Mouse (Mus musculus) neural tube, embryonic 12.5 days (tissue): ENCODE results near the gene Sytl3. TPM values are rescaled to one million over a fixed set of nuclear protein-coding genes. Genes with fewer than 3 reads are reported as not detected.

ENCODE experiments used
- ATAC-seq: fragments of 200-750 bp; cut with Nextera tagmentation; 2 replicates; pipeline ENCODE4 v1.8.0; 2017; ENCODE audit warnings: low read depth, mild to moderate bottlenecking, moderate TSS enrichment, moderate library complexity; ENCODE audit not compliant: low FRiP score
- H3K27ac ChIP-seq: fragments of 300-500 bp; sonication (generic); 2 replicates; pipeline ENCODE4 v1.5.1; 2016
- H3K27me3 ChIP-seq: fragments of 300-500 bp; sonication (generic); replicated peaks from 2 replicates; pipeline ENCODE4 v1.6.1; 2016; ENCODE audit warnings: mild to moderate bottlenecking
- H3K36me3 ChIP-seq: fragments of 300-500 bp; sonication (generic); 2 replicates; pipeline ENCODE4 v1.6.1; 2016; ENCODE audit warnings: mild to moderate bottlenecking
- H3K4me1 ChIP-seq: fragments of 300-500 bp; sonication (generic); 2 replicates; pipeline ENCODE4 v1.6.1; 2016
- H3K4me2 ChIP-seq: fragments of 300-500 bp; sonication (generic); replicated peaks from 2 replicates; pipeline ENCODE4 v1.6.1; 2016; ENCODE audit warnings: mild to moderate bottlenecking
- H3K4me3 ChIP-seq: fragments of 300-500 bp; sonication (generic); 2 replicates; pipeline ENCODE4 v1.5.1; 2016
- H3K9ac ChIP-seq: fragments of 300-500 bp; sonication (generic); 2 replicates; pipeline ENCODE4 v1.6.1; 2016; ENCODE audit warnings: mild to moderate bottlenecking
- H3K9me3 ChIP-seq: fragments of 300-500 bp; sonication (generic); 2 replicates; pipeline ENCODE4 v1.6.1; 2016; ENCODE audit warnings: mild to moderate bottlenecking
- WGBS: fragments of 180-500 bp; shearing (Covaris S2); methylation state at CpG from one replicate; pipeline ENCODE4 v1.1.7; 2016; 5-methylcytosine and 5-hydroxymethylcytosine counted together
- polyA plus RNA-seq: library from polyadenylated mRNA; unstranded; fragments of >200 nt; fragmentation: Nextera tagmentation; extraction: Ambion mirVana; gene quantifications from 2 replicates; pipeline ENCODE4 v1.2.1, GENCODE M21; 2016

The Sytl3 gene
- polyA plus RNA-seq, 1 experiment from 2014 or later = 0.16 TPM

GRCm38 (mm10) chr17:6757902-6758301, 99.0 kb downstream of the Sytl3 start:
- Histone ChIP-seq H3K4me3 (no peak overlapping the region), H3K9ac (no peak overlapping the region), H3K4me2 (no peak overlapping the region), H3K27me3 (no peaks in the 10 kb centered on the region), H3K9me3 (no peaks in the 10 kb centered on the region), H3K27ac (no peak overlapping the region), H3K36me3 (peaks cover 19% of the 10 kb centered on the region), H3K4me1 (peaks cover 9% of the 10 kb centered on the region)
- 97% methylated on average over 16 of the region's 16 CpGs for WGBS
- no peak for ATAC-seq

- no peak overlapping the region for H3K27ac ChIP-seq
- H3K36me3 ChIP-seq = peaks cover 14% of the 10 kb centered on the region
- no peak overlapping the region for H3K4me3 ChIP-seq
- H3K9me3 ChIP-seq = no peaks in the 10 kb centered on the region
- H3K4me2 ChIP-seq = no peak overlapping the region
- no peak for ATAC-seq
- peaks cover 19% of the 10 kb centered on the region for H3K4me1 ChIP-seq
- no peaks in the 10 kb centered on the region for H3K27me3 ChIP-seq
- no peak overlapping the region for H3K9ac ChIP-seq
- 86% methylated on average over 8 of the region's 8 CpGs for WGBS
These were observed 100.0 kb downstream of the Sytl3 start for GRCm38 (mm10) chr17:6758845-6759244.

GRCm38 (mm10) chr17:6759717-6760292, 100.9 kb downstream of the Sytl3 start:
- Histone ChIP-seq H3K9ac (no peak overlapping the region), H3K27me3 (no peaks in the 10 kb centered on the region), H3K27ac (no peak overlapping the region), H3K4me2 (no peak overlapping the region), H3K9me3 (no peaks in the 10 kb centered on the region), H3K36me3 (peaks cover 14% of the 10 kb centered on the region), H3K4me1 (peaks cover 27% of the 10 kb centered on the region), H3K4me3 (no peak overlapping the region)
- WGBS = 43% methylated on average over 9 of the region's 9 CpGs
- ATAC-seq = no peak

GRCm38 (mm10) chr17:6763513-6764226, 104.8 kb downstream of the Sytl3 start:
- no peaks in the 10 kb centered on the region for H3K27me3 ChIP-seq
- H3K4me1 ChIP-seq = peaks cover 47% of the 10 kb centered on the region
- no peak overlapping the region for H3K4me2 ChIP-seq
- H3K9me3 ChIP-seq = no peaks in the 10 kb centered on the region
- no peak overlapping the region for H3K4me3 ChIP-seq
- 31% methylated on average over 7 of the region's 7 CpGs for WGBS
- ATAC-seq = no peak
- H3K9ac ChIP-seq = no peak overlapping the region
- H3K27ac ChIP-seq = no peak overlapping the region
- H3K36me3 ChIP-seq = no peaks in the 10 kb centered on the region

- Histone ChIP-seq H3K36me3 (no peaks in the 10 kb centered on the region), H3K27me3 (no peaks in the 10 kb centered on the region), H3K27ac (no peak overlapping the region), H3K4me2 (no peak overlapping the region), H3K4me3 (no peak overlapping the region), H3K9ac (no peak overlapping the region), H3K4me1 (peaks cover 48% of the 10 kb centered on the region), H3K9me3 (no peaks in the 10 kb centered on the region)
- WGBS = 54% methylated on average over 7 of the region's 7 CpGs
- no peak for ATAC-seq
These were observed 105.3 kb downstream of the Sytl3 start for GRCm38 (mm10) chr17:6764227-6764593.

GRCm38 (mm10) chr17:6764730-6765129, 105.8 kb downstream of the Sytl3 start:
- H3K36me3 ChIP-seq = no peaks in the 10 kb centered on the region
- H3K9ac ChIP-seq = no peak overlapping the region
- no peak for ATAC-seq
- H3K4me3 ChIP-seq = no peak overlapping the region
- 66% methylated on average over 4 of the region's 4 CpGs for WGBS
- no peak overlapping the region for H3K27ac ChIP-seq
- H3K4me1 ChIP-seq = peaks cover 47% of the 10 kb centered on the region
- H3K27me3 ChIP-seq = no peaks in the 10 kb centered on the region
- no peaks in the 10 kb centered on the region for H3K9me3 ChIP-seq
- H3K4me2 ChIP-seq = no peak overlapping the region

- Histone ChIP-seq H3K9me3 (no peaks in the 10 kb centered on the region), H3K4me3 (no peak overlapping the region), H3K36me3 (no peaks in the 10 kb centered on the region), H3K27ac (no peak overlapping the region), H3K4me1 (peaks cover 43% of the 10 kb centered on the region), H3K9ac (no peak overlapping the region), H3K4me2 (no peak overlapping the region), H3K27me3 (no peaks in the 10 kb centered on the region)
- 21% methylated on average over 2 of the region's 2 CpGs for WGBS
- ATAC-seq = no peak
These were observed 107.0 kb downstream of the Sytl3 start for GRCm38 (mm10) chr17:6765886-6766285.

GRCm38 (mm10) chr17:6766823-6767222, 107.9 kb downstream of the Sytl3 start:
- peaks cover 43% of the 10 kb centered on the region for H3K4me1 ChIP-seq
- H3K27ac ChIP-seq = no peak overlapping the region

GRCm38 (mm10) chr17:6767771-6768170, 108.9 kb downstream of the Sytl3 start:
- Histone ChIP-seq H3K4me1 (peaks cover 43% of the 10 kb centered on the region), H3K36me3 (no peaks in the 10 kb centered on the region), H3K9me3 (no peaks in the 10 kb centered on the region), H3K9ac (no peak overlapping the region), H3K4me3 (no peak overlapping the region), H3K27me3 (no peaks in the 10 kb centered on the region), H3K27ac (no peak overlapping the region), H3K4me2 (no peak overlapping the region)
- ATAC-seq = no peak
- 71% methylated on average over 5 of the region's 5 CpGs for WGBS

More at GRCm38 (mm10) chr17:6766823-6767222, 107.9 kb downstream of the Sytl3 start:
- no peak for ATAC-seq
- no peak overlapping the region for H3K4me3 ChIP-seq
- no peaks in the 10 kb centered on the region for H3K27me3 ChIP-seq
- no peaks in the 10 kb centered on the region for H3K36me3 ChIP-seq
- no peak overlapping the region for H3K9ac ChIP-seq
- H3K9me3 ChIP-seq = no peaks in the 10 kb centered on the region
- WGBS = 71% methylated on average over 4 of the region's 4 CpGs
- H3K4me2 ChIP-seq = no peak overlapping the region

GRCm38 (mm10) chr17:6768301-6768788, 109.5 kb downstream of the Sytl3 start:
- H3K4me3 ChIP-seq = no peak overlapping the region
- H3K4me1 ChIP-seq = peaks cover 37% of the 10 kb centered on the region
- no peaks in the 10 kb centered on the region for H3K9me3 ChIP-seq
- H3K27ac ChIP-seq = no peak overlapping the region
- H3K4me2 ChIP-seq = no peak overlapping the region
- no peak for ATAC-seq
- no peaks in the 10 kb centered on the region for H3K36me3 ChIP-seq
- no peaks in the 10 kb centered on the region for H3K27me3 ChIP-seq
- H3K9ac ChIP-seq = no peak overlapping the region
- WGBS = 89% methylated on average over 5 of the region's 5 CpGs

GRCm38 (mm10) chr17:6769602-6770001, 110.7 kb downstream of the Sytl3 start:
- Histone ChIP-seq H3K4me1 (peaks cover 26% of the 10 kb centered on the region), H3K4me2 (no peak overlapping the region), H3K36me3 (no peaks in the 10 kb centered on the region; the same call in 1 of the 2 replicates), H3K4me3 (no peak overlapping the region), H3K27ac (no peak overlapping the region), H3K27me3 (no peaks in the 10 kb centered on the region), H3K9me3 (no peaks in the 10 kb centered on the region), H3K9ac (no peak overlapping the region)
- 40% methylated on average over 4 of the region's 4 CpGs for WGBS
- ATAC-seq = no peak

GRCm38 (mm10) chr17:6771661-6772489, 113.0 kb downstream of the Sytl3 start:
- 81% methylated on average over 16 of the region's 16 CpGs for WGBS
- no peak overlapping the region for H3K27ac ChIP-seq
- peaks cover 14% of the 10 kb centered on the region for H3K4me1 ChIP-seq

More at GRCm38 (mm10) chr17:6771661-6772489, 113.0 kb downstream of the Sytl3 start:
- Histone ChIP-seq H3K9me3 (no peaks in the 10 kb centered on the region), H3K27me3 (no peaks in the 10 kb centered on the region), H3K4me2 (no peak overlapping the region), H3K36me3 (no peaks in the 10 kb centered on the region; the same call in 1 of the 2 replicates), H3K4me3 (no peak overlapping the region), H3K9ac (no peak overlapping the region)
- no peak for ATAC-seq
